ENCODE assay signal across 8 mouse cellular contexts in genomic region chr3:104511538-104512423, GRCm38 (mm10). TPM values are rescaled to one million over a fixed set of nuclear protein-coding genes. Genes with fewer than 3 reads are reported as not detected.
A peak's percentile ranks its signal among the peaks of the same experiment; 100 is the strongest.
DNase-seq lines count a peak whose midpoint lies in the region; ATAC-seq and TF ChIP-seq lines count a peak whose summit lies in the region.

Gene Lrig2, minus strand, starts transcription at chr3:104511918.

- H3K27ac ChIP-seq in hindbrain, embryonic 13.5 days: peak within 1 kb of the TSS; percentile 99

- DNase-seq in Patski (ENCODE audit: low read depth, low spot score): peak; percentile 99
- peak; percentile 99 for DNase-seq in cerebellum, postnatal 14 days
- DNase-seq in frontal cortex, postnatal 14 days (ENCODE audit: low spot score in 2 of 2): peak; percentile 99 to 100
- peak; percentile 96 to 97 for DNase-seq in layer of hippocampus, postnatal 25 days (ENCODE audit: extremely low spot score in 1 of 2, low spot score in 1 of 2)
- DNase-seq in lung, postnatal 25 days (ENCODE audit: low spot score): peak; percentile 99
- DNase-seq in retina, embryonic 14.5 days (ENCODE audit: low spot score): peak; percentile 100
- peak; percentile 99 for DNase-seq in thymus, postnatal 4 days

- CTCF ChIA-PET in Patski (lab: Charles Lee): interaction anchor here (0.7 to 9.9 kb wide), 20 partner anchors 7 to 181 kb away, joined by 3 to 91 read pairs (median 5); partner anchors contain the start of gene Slc16a1

- no peaks in the 10 kb centered on the region for H3K36me3 ChIP-seq in hindbrain, embryonic 13.5 days

- in situ Hi-C loops in Patski (cut with MboI; ENCODE audit: low pct_unique_long_range_greater_than_20kb): loop anchor here (5.0 to 10.0 kb wide), 3 partner anchors 131 to 483 kb away; no protein-coding TSS in a partner anchor

- WGBS in hindbrain, embryonic 13.5 days: under 1% methylated on average over 71 of the region's 71 CpGs

- H3K4me1 ChIP-seq in hindbrain, embryonic 13.5 days (replicated peaks): peaks cover 28% of the 10 kb centered on the region

- ATAC-seq in Patski: peak; percentile 98
- ATAC-seq in hindbrain, embryonic 13.5 days (ENCODE audit: low FRiP score): peak; percentile 99

- H3K27me3 ChIP-seq in Patski: no peaks in the 10 kb centered on the region
- no peaks in the 10 kb centered on the region for H3K27me3 ChIP-seq in hindbrain, embryonic 13.5 days

- peak within 1 kb of the TSS; percentile 75 for H3K4me2 ChIP-seq in hindbrain, embryonic 13.5 days

- POLR2A ChIA-PET in Patski (lab: Charles Lee): interaction anchor here (0.7 to 2.4 kb wide), 11 partner anchors 10 to 401 kb away, joined by 3 to 11 read pairs (median 4); no protein-coding TSS in a partner anchor

- H3K9me3 ChIP-seq in hindbrain, embryonic 13.5 days: no peaks in the 10 kb centered on the region

- H3K9ac ChIP-seq in hindbrain, embryonic 13.5 days: peak within 1 kb of the TSS; percentile 90

- peak within 1 kb of the TSS; percentile 85 for H3K4me3 ChIP-seq in hindbrain, embryonic 13.5 days

- no peak for TF ChIP-seq CTCF in Patski (IDR thresholded peaks at IDR 0.05)

RNA-seq across cellular contexts. Expression of gene Lrig2, which starts in this region (rescaled TPM):
- polyA plus RNA-seq in Patski (2021): 20.1 TPM
- 27.1 and 30.5 TPM in 2 replicates for polyA plus RNA-seq in hindbrain, embryonic 13.5 days (2015; fragmentation: Nextera tagmentation; extraction: Ambion mirVana)
- 10 to 100 TPM; 26.1 to 38.2 TPM for total RNA-seq in layer of hippocampus, postnatal 25 days (2021)

Comparison
In these comparisons a context has a peak if more than half of its experiments do, and no peak if none do; other contexts are left out.
1. Peak in every context shown above with its lines: DNase-seq, ATAC-seq, H3K4me3 ChIP-seq and H3K27ac ChIP-seq.